Mouse (Mus musculus) CH12.LX (cell line): ENCODE measurements around the gene Arhgef38.

Experiments
- CHD2 ChIP-seq: IDR thresholded peaks from 2 replicates; pipeline ENCODE4 v1.6.1; 2011; ENCODE audit warnings: low read length, improper control_type of control experiment
- ELF1 ChIP-seq: IDR thresholded peaks from 2 replicates; pipeline ENCODE4 v1.6.1; 2014; ENCODE audit warnings: low read depth, mild to moderate bottlenecking, inconsistent platforms, low read length, improper control_type of control experiment
- MAZ ChIP-seq: IDR thresholded peaks from 2 replicates; pipeline ENCODE4 v1.6.1; 2012; ENCODE audit warnings: low read depth, mild to moderate bottlenecking, inconsistent platforms, low read length, improper control_type of control experiment, moderate library complexity
- MXI1 ChIP-seq: IDR thresholded peaks from 2 replicates; pipeline ENCODE4 v1.6.1; 2011; ENCODE audit warnings: mild to moderate bottlenecking, low read depth, low read length, improper control_type of control experiment
- POLR2A ChIP-seq: IDR thresholded peaks from 2 replicates; pipeline ENCODE4 v1.6.1; 2011; ENCODE audit warnings: low read depth, mild to moderate bottlenecking, improper control_type of control experiment, low read length
- USF1 ChIP-seq: IDR thresholded peaks from 2 replicates; pipeline ENCODE4 v1.6.1; 2014; ENCODE audit warnings: low read depth, mild to moderate bottlenecking, inconsistent platforms, low read length, improper control_type of control experiment
- ZKSCAN1 ChIP-seq: IDR thresholded peaks from 2 replicates; pipeline ENCODE4 v1.6.1; 2012; ENCODE audit warnings: low read depth, inconsistent platforms, low read length, improper control_type of control experiment, borderline replicate concordance

GRCm38 (mm10) chr3:133111741-133112140 is 123.0 kb downstream of the Arhgef38 start:
- TF ChIP-seq MXI1 (no peak), POLR2A (no peak), ELF1 (peak; percentile 40), MAZ (0 out of 2 replicates have a peak, but pooled peaks have one; percentile 8), USF1 (no peak), ZKSCAN1 (no peak), CHD2 (peak; percentile 42; the same call in 1 of the 2 replicates)
